Mouse (Mus musculus) adrenal gland, adult 8-10 months (tissue): ENCODE measurements around the gene Tex12. TPM values are rescaled to one million over a fixed set of nuclear protein-coding genes. Genes with fewer than 3 reads are reported as not detected.

Experiments
- DNase-seq: peaks from one replicate; pipeline ENCODE4 v3.0.0; 2022
- total RNA-seq, 4 experiments: library from RNA; stranded (reverse); gene quantifications; 2 replicates each; pipeline ENCODE4 v1.2.4; 2022

The Tex12 gene
- total RNA-seq, 4 experiments from 2014 or later, result not detected

- DNase-seq, result no peak
These were observed 6.1 kb downstream of the Tex12 start, which contains the start of gene Bco2 for GRCm38 (mm10) chr9:50555094-50555446. TSS of gene Bco2 (minus strand) at chr9:50555181.

GRCm38 (mm10) chr9:50554241-50555093, 6.7 kb downstream of the Tex12 start, which contains the start of gene Il18:
TSS of gene Il18 (plus strand) at chr9:50554827.
- DNase-seq, result peak; percentile 33

GRCm38 (mm10) chr9:50553547-50553946, 7.6 kb downstream of the Tex12 start:
- no peak for DNase-seq

- no peak for DNase-seq
These were observed 8.9 kb downstream of the Tex12 start for GRCm38 (mm10) chr9:50552206-50552605.

DNA sequence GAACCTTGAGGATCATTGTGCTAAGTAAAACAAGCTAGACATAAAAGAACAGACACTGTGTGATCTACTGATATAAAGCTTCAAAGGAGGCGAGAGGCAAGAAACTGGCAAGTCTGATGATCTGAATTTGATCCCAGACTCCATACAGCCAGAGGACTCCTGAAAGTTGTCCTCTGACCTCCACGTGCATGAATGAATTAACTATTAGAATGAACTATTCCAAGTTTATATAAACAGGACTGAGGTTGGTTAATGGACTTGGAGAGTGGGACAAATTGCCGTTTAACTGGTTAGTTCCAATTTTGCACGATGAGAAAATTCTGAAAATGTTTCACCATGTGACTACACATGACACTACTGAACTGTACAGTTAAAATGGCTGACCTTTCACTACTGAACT, 12.2 kb downstream of the Tex12 start:
- no peak for DNase-seq

GRCm38 (mm10) chr9:50547859-50548478, 13.2 kb downstream of the Tex12 start:
- no peak for DNase-seq

DNA sequence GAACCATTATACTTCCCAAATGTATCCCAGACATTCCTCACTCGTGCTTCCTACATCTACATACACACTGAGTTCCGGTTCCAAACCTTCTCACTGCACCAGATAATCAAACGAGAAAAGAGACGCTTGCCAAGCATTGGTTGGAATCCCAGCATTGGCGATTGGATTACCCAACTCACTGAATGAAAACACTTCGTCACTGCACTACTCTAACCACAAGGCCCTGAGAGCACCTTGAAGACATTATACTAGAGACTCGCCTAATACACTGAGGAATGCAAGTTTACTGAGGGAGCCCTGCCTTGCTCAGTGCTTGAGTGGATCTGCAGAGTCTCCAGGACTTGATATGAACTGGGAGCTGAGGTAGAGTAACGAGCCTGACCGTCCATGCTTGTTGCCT, 18.7 kb downstream of the Tex12 start:
- no peak for DNase-seq

GRCm38 (mm10) chr9:50540170-50540569, 21.0 kb downstream of the Tex12 start:
- no peak for DNase-seq

GRCm38 (mm10) chr9:50537295-50537694, 23.8 kb downstream of the Tex12 start:
- no peak for DNase-seq

DNA sequence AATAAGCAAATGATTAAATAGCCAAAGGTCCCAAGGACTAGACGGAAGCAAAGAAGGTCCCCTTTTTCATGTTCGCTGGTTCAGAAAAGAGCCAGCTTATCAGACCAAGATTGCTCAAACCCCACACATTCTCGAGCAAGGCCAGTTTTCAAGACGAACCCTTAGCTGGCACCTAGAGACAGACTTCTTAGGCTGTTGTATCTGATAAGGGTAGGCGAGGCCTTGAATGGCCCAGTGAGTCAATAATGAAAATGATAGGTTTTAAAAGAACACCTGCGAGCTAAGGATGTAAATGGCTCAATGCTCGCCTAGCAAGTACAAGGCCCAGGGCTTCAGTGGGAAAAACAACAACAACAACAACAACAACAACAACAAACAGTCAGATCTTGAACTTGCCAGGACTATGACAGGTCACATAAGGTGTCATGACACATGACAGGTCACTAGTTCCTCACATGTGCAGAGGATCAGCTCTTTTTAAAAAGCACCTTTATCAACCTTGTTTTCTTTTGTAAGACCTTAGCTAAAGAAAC, 24.5 kb downstream of the Tex12 start:
- DNase-seq, result no peak

DNA sequence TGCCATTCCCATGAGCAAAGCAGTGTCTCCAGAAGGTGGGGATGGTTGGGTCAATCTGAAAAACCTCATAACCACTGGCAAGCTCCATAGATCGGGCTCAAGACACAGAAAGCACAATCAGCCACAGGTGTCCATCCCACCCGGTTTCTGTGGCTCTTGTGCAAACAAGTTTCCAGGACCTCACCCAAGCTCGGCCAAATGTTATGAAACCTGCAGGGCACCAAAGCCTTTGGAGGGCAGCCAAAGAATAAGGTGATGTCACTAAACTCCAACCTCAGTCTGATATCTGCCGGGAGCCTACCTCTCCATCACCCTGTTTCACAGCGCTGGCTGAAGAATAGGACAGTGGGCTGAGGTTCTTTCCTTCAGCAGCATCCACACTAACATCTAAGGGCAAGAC, 25.2 kb downstream of the Tex12 start:
- DNase-seq, result no peak

- DNase-seq, result no peak
These were observed 27.3 kb downstream of the Tex12 start for GRCm38 (mm10) chr9:50533791-50534190.

DNA sequence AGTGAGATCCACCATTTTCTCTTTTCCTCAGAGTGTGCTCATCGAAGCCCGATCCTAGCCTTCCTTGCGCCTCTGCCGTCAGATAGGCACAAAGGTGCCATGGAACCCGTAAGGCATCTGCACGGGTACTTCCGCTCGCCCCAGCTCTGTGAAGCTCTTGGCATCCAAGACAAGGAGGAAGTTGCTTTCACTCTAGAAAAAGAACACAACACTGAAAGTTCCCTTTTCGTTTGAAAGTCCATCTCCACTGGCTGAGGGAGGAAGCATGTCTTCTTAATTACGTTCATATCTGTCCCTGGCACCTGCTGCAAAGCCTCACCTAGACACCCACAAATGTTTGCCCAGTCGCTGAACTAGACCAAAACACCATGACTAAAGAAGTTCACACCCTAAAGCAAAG, 27.8 kb downstream of the Tex12 start:
- DNase-seq, result no peak

DNA sequence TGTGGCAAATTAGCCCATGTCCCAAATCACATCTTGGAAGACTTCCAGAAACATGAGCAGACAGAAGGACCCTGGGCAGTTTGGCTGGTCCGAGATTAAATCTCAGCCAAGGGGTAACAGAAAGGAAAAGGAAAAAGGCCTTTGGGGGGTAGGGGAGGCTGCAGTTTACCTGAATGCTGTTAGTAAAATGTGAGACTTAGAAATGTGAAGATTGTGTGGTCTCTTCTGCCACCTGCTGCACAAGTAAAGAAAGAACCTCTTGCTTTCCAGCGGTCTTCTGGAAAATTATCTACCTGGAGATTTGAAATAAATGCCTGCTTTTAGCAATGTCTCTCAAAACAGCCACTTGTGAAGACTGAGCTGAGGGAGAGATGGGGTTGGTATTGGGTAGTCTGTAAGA, 30.2 kb downstream of the Tex12 start:
- DNase-seq, result no peak

DNA sequence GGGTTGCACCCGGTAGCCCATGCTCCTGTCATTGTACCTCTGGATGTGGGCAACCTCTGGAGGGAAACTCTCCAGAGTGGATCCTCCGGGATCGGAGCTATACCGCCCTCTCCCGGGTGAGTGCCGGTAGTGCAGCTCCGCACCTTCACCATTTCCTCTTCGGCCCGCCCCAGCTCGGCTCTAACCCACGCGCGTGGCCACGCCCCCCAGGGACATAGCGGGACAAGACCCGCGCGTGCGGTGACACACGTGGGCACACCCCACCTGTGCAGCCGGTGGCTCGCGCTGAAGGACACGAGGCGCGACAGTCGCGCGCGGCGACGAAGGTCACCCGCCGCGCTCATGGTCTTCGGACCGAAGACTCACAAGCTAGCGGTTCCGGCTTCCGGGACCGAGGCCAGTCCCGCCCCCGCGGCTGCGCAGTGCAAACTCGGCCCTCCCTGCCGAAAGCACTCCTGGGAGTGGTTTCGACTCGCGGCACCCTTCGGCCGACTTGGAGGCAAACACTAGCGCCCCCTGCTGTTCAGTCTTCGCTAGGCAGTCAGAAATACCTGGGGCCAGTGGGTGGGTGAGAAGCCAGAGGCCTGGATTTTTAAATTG, 32.7 kb downstream of the Tex12 start, which contains the start of gene Pts:
Gene Pts, minus strand, starts transcription at position 432 of the 600 bp plus-strand sequence.
- peak; percentile 95 for DNase-seq

GRCm38 (mm10) chr9:50527860-50528259, 33.3 kb downstream of the Tex12 start:
- DNase-seq, result no peak

DNA sequence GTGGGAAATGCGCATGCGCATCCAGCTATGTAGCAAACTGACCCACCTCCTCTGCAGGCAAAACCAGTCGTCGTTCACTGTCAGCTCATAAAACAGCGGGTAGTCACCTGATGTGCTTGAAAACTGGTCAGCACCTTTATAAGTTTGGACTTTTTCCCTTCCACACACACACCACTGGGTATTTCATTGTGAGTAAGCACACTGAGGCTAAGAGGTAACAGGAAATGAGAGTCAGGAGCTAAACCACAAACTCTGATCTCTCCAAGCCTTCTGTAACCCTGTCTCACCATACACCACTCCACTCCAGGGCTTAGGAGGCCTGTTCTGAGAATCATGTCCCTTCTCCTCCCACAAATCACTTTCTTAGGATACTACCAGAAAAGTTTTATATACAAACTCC, 35.5 kb downstream of the Tex12 start:
- no peak for DNase-seq

DNA sequence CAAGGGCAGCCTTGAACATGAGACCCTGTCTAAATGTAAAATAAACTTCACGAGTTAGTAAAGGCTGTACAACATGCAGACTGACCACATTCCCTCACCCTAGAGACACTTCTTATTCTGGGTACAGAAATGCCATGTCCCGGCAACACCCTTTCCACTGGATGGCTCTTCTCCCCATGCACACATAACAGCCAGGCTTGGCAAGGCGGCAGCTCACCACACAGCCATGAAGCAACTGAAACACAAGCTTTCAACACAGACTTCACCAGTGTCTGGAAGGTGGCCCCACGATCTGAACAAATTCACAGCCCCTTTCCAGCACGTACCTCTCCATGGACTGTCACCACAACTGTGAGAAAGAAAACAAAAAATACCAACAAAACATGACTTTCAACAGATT, 36.2 kb downstream of the Tex12 start:
- peak; percentile 34 for DNase-seq

DNA sequence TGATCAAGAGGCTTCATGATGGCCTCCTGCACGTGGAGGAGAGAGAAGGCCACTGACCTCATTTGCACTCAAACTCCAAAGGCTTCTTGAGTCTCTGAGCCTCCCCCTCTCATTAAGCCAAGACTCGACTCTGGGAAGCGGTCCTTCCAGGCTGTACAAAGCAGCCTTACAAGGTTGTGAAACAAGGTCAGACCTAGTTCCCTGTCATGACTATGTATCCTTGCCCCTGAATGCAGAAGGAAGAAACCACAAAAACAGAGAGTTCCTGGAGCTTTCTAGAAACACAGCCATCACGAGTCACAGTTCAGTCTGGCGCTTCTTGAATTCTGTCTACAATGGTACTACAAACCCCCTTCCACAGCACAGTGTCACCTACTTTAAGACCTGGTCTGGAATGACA, 38.6 kb downstream of the Tex12 start:
- DNase-seq, result no peak

GRCm38 (mm10) chr9:50521562-50521961, 39.6 kb downstream of the Tex12 start:
- DNase-seq, result no peak

- no peak for DNase-seq
These were observed 40.4 kb downstream of the Tex12 start for GRCm38 (mm10) chr9:50520748-50521147.

DNA sequence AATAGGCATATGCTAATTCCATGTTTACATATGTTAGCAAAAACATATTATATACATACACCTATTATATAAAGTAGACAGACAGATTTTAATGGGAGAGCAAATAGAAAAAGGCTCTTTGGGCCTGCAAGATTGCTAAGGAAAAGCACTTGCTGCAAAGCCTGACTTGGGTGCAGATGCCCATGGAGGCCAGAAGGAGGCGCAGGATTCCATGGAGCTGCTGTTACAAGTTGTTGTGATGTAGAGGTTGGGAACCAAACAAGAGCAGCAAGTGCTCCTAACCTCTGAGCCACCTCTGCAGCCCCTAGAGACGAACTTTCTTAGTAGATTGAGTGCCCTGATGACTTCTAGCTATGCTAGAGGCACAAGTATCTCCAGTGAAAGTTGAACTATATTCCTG, 42.3 kb downstream of the Tex12 start:
- no peak for DNase-seq

DNA sequence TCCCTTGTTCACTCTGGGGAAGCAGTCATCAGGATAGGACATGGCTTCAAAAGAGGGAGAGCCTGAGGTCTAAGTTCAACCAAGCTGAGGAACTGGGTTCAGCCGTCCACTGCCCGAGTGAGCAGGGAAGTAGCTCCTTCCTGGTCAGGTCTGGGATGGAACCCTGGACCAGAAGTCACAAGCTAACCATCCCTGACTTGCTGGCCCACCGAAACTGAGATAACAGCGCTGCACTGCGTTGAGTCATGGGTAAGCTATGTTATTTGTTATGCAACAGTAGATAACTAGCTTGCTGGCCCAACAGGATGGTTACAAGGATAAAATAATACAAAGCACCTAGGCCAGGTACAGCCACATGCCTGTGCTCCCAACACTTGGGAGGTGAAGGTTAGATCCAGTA, 45.7 kb downstream of the Tex12 start:
- no peak for DNase-seq
